ENCODE assay signal across 8 mouse cellular contexts in the genomic region with DNA sequence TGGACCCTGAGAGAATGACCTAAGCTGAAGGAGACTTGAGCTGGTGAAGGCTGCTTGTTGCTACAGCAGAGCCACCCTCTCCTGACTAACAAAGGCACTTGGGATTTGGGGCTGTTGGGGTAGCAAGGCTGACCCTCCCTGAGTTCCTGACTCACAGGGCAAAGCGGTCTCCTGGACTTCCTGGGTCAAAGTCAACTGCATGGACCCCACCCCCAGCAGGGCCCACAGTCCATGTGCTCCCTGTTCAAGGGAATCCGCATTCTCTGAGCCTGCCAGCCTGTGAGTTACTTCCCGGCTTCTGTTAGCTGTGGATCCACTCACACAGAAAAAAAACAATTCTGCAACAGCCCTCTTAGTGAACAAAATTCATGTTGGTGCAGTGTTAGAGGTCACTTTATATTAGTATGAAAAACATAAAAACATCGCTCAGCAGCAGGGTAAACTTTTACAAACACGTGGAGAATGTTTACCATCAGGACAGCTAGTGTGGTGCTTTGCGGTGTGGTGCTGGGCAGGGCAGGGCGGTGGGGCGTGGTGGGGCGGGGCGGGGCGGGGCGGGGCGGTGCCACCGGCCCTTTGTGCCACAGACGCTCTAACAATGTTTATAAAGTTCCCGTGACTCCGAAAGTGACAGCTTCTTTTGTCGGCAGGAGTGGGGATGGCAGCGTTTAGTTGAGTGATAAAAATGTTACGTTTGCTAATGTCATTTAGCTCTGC.
A peak's percentile ranks its signal among the peaks of the same experiment; 100 is the strongest.
DNase-seq lines count a peak whose midpoint lies in the region; ATAC-seq and TF ChIP-seq lines count a peak whose summit lies in the region.

No protein-coding gene starts in this region.

- TF ChIP-seq CTCF in gastrocnemius, adult 2 months (IDR thresholded peaks at IDR 0.05) = no peak

- ATAC-seq in embryonic facial prominence, embryonic 15.5 days (ENCODE audit: insufficient number of reproducible peaks, low FRiP score, low TSS enrichment, low read depth) = no peak
- peak; percentile 84 for ATAC-seq in megakaryocyte progenitor cell, adult 5-6 weeks (replicated peaks; ENCODE audit: poor library complexity)

- 5% methylated on average over 20 of the region's 20 CpGs for WGBS in embryonic facial prominence, embryonic 15.5 days

- peak overlapping the region; percentile 62 for H3K4me3 ChIP-seq in gastrocnemius, adult 2 months
- no peak overlapping the region for H3K4me3 ChIP-seq in embryonic facial prominence, embryonic 15.5 days (replicated peaks)

- intact Hi-C loops in gastrocnemius, adult 2 months (cut with DNase I) = loop anchor here (5.0 kb wide), 2 partner anchors 35 to 85 kb away; no protein-coding TSS in a partner anchor

- peaks cover 44% of the 10 kb centered on the region for H3K27me3 ChIP-seq in embryonic facial prominence, embryonic 15.5 days

- DNase-seq in gastrocnemius, adult 2 months = no peak
- no peak for DNase-seq in gastrocnemius, postnatal 10 days
- peak; percentile 17 for DNase-seq in kidney, adult 18-20 months
- no peak for DNase-seq in left cerebral cortex, adult 8-10 months (ENCODE audit: low spot score in 2 of 2)
- no peak for DNase-seq in layer of hippocampus, postnatal 14 days (ENCODE audit: low spot score in 2 of 2)
- DNase-seq in adipocyte (ENCODE audit: low spot score) = no peak

- no peak overlapping the region for H3K27ac ChIP-seq in gastrocnemius, adult 2 months
- no peak overlapping the region for H3K27ac ChIP-seq in embryonic facial prominence, embryonic 15.5 days (replicated peaks)

- H3K9ac ChIP-seq in embryonic facial prominence, embryonic 15.5 days = no peak overlapping the region

- H3K9me3 ChIP-seq in embryonic facial prominence, embryonic 15.5 days (replicated peaks) = no peaks in the 10 kb centered on the region

- peak overlapping the region; percentile 33 for H3K4me2 ChIP-seq in embryonic facial prominence, embryonic 15.5 days (replicated peaks)

- H3K36me3 ChIP-seq in embryonic facial prominence, embryonic 15.5 days = no peaks in the 10 kb centered on the region

- H3K4me1 ChIP-seq in embryonic facial prominence, embryonic 15.5 days = peaks cover 5% of the 10 kb centered on the region; the same call in 1 of the 2 replicates
